Mouse (Mus musculus) lung, embryonic 14.5 days (tissue): Measurements from ENCODE around the gene Aldh3a2. TPM values are rescaled to one million over a fixed set of nuclear protein-coding genes. Genes with fewer than 3 reads are reported as not detected.
"Not testable (repeated sequence)": the region's sequence is repeated elsewhere in the genome, so short reads cannot be mapped to it uniquely, and the experiment has no call there.

ENCODE experiments used
- ATAC-seq: fragments of 200-750 bp; cut with Nextera tagmentation; 2 replicates; pipeline ENCODE4 v1.8.0; 2017; ENCODE audit warnings: mild to moderate bottlenecking, moderate TSS enrichment, moderate library complexity; ENCODE audit not compliant: insufficient read depth
- DNase-seq: peaks from one replicate; pipeline ENCODE4 v3.0.0-alpha.2; 2015
- H3K27ac ChIP-seq: fragments of 300-500 bp; sonication (generic); 2 replicates; pipeline ENCODE4 v1.5.1; 2014; ENCODE audit warnings: low read depth, mild to moderate bottlenecking, moderate library complexity
- H3K27me3 ChIP-seq: fragments of 300-500 bp; sonication (generic); 2 replicates; pipeline ENCODE4 v1.6.1; 2014; ENCODE audit warnings: low read length, control low read depth; ENCODE audit not compliant: insufficient read depth
- H3K36me3 ChIP-seq: fragments of 300-500 bp; sonication (generic); 2 replicates; pipeline ENCODE4 v1.6.1; 2014; ENCODE audit warnings: control low read depth; ENCODE audit not compliant: insufficient read depth
- H3K4me1 ChIP-seq: fragments of 300-500 bp; sonication (generic); 2 replicates; pipeline ENCODE4 v1.6.1; 2014; ENCODE audit warnings: antibody characterized with exemption, control low read depth; ENCODE audit not compliant: insufficient read depth
- H3K4me2 ChIP-seq: fragments of 300-500 bp; sonication (generic); 2 replicates; pipeline ENCODE4 v1.6.1; 2014; ENCODE audit warnings: mild to moderate bottlenecking
- H3K4me3 ChIP-seq: fragments of 300-500 bp; sonication (generic); 2 replicates; pipeline ENCODE4 v1.5.1; 2014; ENCODE audit warnings: low read depth, low read length
- H3K9ac ChIP-seq: fragments of 300-500 bp; sonication (generic); 2 replicates; pipeline ENCODE4 v1.6.1; 2014
- H3K9me3 ChIP-seq: fragments of 300-500 bp; sonication (generic); 2 replicates; pipeline ENCODE4 v1.6.1; 2016; ENCODE audit warnings: low read depth, low read length, control low read depth
- CTCF ChIP-seq: IDR thresholded peaks from 2 replicates; pipeline ENCODE4 v1.5.1; 2016; ENCODE audit warnings: antibody characterized with exemption, low read depth
- WGBS: fragments of 180-500 bp; shearing (Covaris S2); extraction: QIAGEN DNeasy Blood & Tissue Kit; methylation state at CpG from one replicate; pipeline ENCODE4 v1.1.7; 2014; 5-methylcytosine and 5-hydroxymethylcytosine counted together
- polyA plus RNA-seq: library from polyadenylated mRNA; unstranded; fragments of >200 nt; fragmentation: Nextera tagmentation; extraction: Ambion mirVana; gene quantifications from 2 replicates; pipeline ENCODE4 v1.2.1, GENCODE M21; 2014

Aldh3a2 gene
- 37.6 and 39.4 TPM in 2 replicates for polyA plus RNA-seq

- Histone ChIP-seq H3K9ac (peak within 1 kb of the TSS; percentile 82), H3K4me2 (peak within 1 kb of the TSS; percentile 78), H3K4me3 (peak within 1 kb of the TSS; percentile 73), H3K36me3 (peaks cover 26% of the 10 kb centered on the region), H3K4me1 (no peaks in the 10 kb centered on the region; the same call in 1 of the 2 replicates), H3K9me3 (no peaks in the 10 kb centered on the region), H3K27me3 (no peaks in the 10 kb centered on the region), H3K27ac (peak within 1 kb of the TSS; percentile 97)
- peak; percentile 1; the same call in 1 of the 2 replicates for TF ChIP-seq CTCF
- peak; percentile 99 for ATAC-seq
- under 1% methylated on average over 58 of the region's 58 CpGs for WGBS
- peak; percentile 98 for DNase-seq
These were observed at the start of gene Aldh3a2 for GRCm38 (mm10) chr11:61266551-61267533. Gene Aldh3a2 (minus strand): TSS chr11:61267464.

GRCm38 (mm10) chr11:61316864-61317263 is 49.6 kb upstream of the Aldh3a2 start:
- Histone ChIP-seq H3K27ac (no peak overlapping the region), H3K9me3 (no peaks in the 10 kb centered on the region), H3K9ac (no peak overlapping the region), H3K4me1 (no peaks in the 10 kb centered on the region), H3K27me3 (no peaks in the 10 kb centered on the region), H3K4me2 (no peak overlapping the region), H3K36me3 (no peaks in the 10 kb centered on the region), H3K4me3 (no peak overlapping the region)
- TF ChIP-seq CTCF = no peak
- ATAC-seq (no peak), DNase-seq (peak; percentile 37)
- 25% methylated on average over 2 of the region's 2 CpGs for WGBS

- H3K9ac ChIP-seq = no peak overlapping the region
- TF ChIP-seq CTCF = no peak
- WGBS = 62% methylated on average over 7 of the region's 7 CpGs
- no peaks in the 10 kb centered on the region for H3K36me3 ChIP-seq
- no peaks in the 10 kb centered on the region for H3K27me3 ChIP-seq
- DNase-seq = no peak
- no peak for ATAC-seq
- H3K4me1 ChIP-seq = no peaks in the 10 kb centered on the region
- H3K9me3 ChIP-seq = 0 out of 2 replicates have a peak, but pooled peaks cover 1% of the 10 kb centered on the region
- no peak overlapping the region for H3K4me3 ChIP-seq
- no peak overlapping the region for H3K27ac ChIP-seq
- no peak overlapping the region for H3K4me2 ChIP-seq
These were observed 43.1 kb upstream of the Aldh3a2 start for GRCm38 (mm10) chr11:61310321-61310720.

GRCm38 (mm10) chr11:61309831-61310230 is 42.6 kb upstream of the Aldh3a2 start:
- Histone ChIP-seq H3K9ac (no peak overlapping the region), H3K27ac (no peak overlapping the region), H3K4me1 (no peaks in the 10 kb centered on the region), H3K4me2 (no peak overlapping the region), H3K9me3 (0 out of 2 replicates have a peak, but pooled peaks cover 2% of the 10 kb centered on the region), H3K27me3 (no peaks in the 10 kb centered on the region), H3K4me3 (no peak overlapping the region), H3K36me3 (no peaks in the 10 kb centered on the region)
- ATAC-seq = no peak
- WGBS = 56% methylated on average over 12 of the region's 12 CpGs
- no peak for TF ChIP-seq CTCF
- DNase-seq = no peak

- Histone ChIP-seq H3K4me3 (no peak overlapping the region), H3K27ac (no peak overlapping the region), H3K4me2 (no peak overlapping the region), H3K27me3 (no peaks in the 10 kb centered on the region), H3K9me3 (0 out of 2 replicates have a peak, but pooled peaks cover 2% of the 10 kb centered on the region), H3K36me3 (no peaks in the 10 kb centered on the region), H3K4me1 (no peaks in the 10 kb centered on the region), H3K9ac (no peak overlapping the region)
- DNase-seq (no peak), ATAC-seq (no peak)
- TF ChIP-seq CTCF = no peak
- WGBS = 35% methylated on average over 7 of the region's 7 CpGs
These were observed 40.5 kb upstream of the Aldh3a2 start for GRCm38 (mm10) chr11:61307795-61308194.

- H3K4me1 ChIP-seq = no peaks in the 10 kb centered on the region
- no peaks in the 10 kb centered on the region for H3K27me3 ChIP-seq
- ATAC-seq = no peak
- H3K9ac ChIP-seq = no peak overlapping the region
- DNase-seq = peak; percentile 46
- H3K4me2 ChIP-seq = no peak overlapping the region
- H3K36me3 ChIP-seq = no peaks in the 10 kb centered on the region
- 0 out of 2 replicates have a peak, but pooled peaks cover 2% of the 10 kb centered on the region for H3K9me3 ChIP-seq
- TF ChIP-seq CTCF = peak; percentile 40; the same call in 1 of the 2 replicates
- 81% methylated on average over 4 of the region's 4 CpGs for WGBS
- H3K27ac ChIP-seq = no peak overlapping the region
- H3K4me3 ChIP-seq = no peak overlapping the region
These were observed 38.1 kb upstream of the Aldh3a2 start for GRCm38 (mm10) chr11:61305377-61305776.

GRCm38 (mm10) chr11:61304535-61304934 is 37.3 kb upstream of the Aldh3a2 start:
- not testable (repeated sequence) for H3K4me1 ChIP-seq, DNase-seq, H3K9me3 ChIP-seq, H3K27me3 ChIP-seq, H3K4me2 ChIP-seq, H3K27ac ChIP-seq, H3K36me3 ChIP-seq, H3K4me3 ChIP-seq, ATAC-seq, H3K9ac ChIP-seq
- 93% methylated on average over 6 of the region's 10 CpGs for WGBS
